8 mouse cellular contexts compared by ENCODE assay signal in genomic region chr13:33079391-33079790, GRCm38 (mm10). TPM values are rescaled to one million over a fixed set of nuclear protein-coding genes. Genes with fewer than 3 reads are reported as not detected.
A peak's percentile ranks its signal among the peaks of the same experiment; 100 is the strongest.
DNase-seq lines count a peak whose midpoint lies in the region; ATAC-seq and TF ChIP-seq lines count a peak whose summit lies in the region.

No protein-coding gene starts in this region.

- H3K4me1 ChIP-seq in forebrain, embryonic 16.5 days (replicated peaks; ENCODE audit: control insufficient read depth, insufficient read depth, low read length): peaks cover 1% of the 10 kb centered on the region

- H3K27ac ChIP-seq in layer of hippocampus, adult 2 months: no peak overlapping the region
- no peak overlapping the region for H3K27ac ChIP-seq in forebrain, embryonic 16.5 days (ENCODE audit: low read length)

- H3K36me3 ChIP-seq in forebrain, embryonic 16.5 days (ENCODE audit: control insufficient read depth, insufficient read depth): no peaks in the 10 kb centered on the region

- no peak overlapping the region for H3K9ac ChIP-seq in forebrain, embryonic 16.5 days (replicated peaks; ENCODE audit: low read depth, low read length)

- no peak overlapping the region for H3K4me3 ChIP-seq in layer of hippocampus, adult 2 months
- no peak overlapping the region for H3K4me3 ChIP-seq in forebrain, embryonic 16.5 days (replicated peaks; ENCODE audit: low read length)

- WGBS in forebrain, embryonic 16.5 days: 26% methylated on average over 6 of the region's 6 CpGs

- intact Hi-C loops in left cerebral cortex, postnatal 36 days (cut with DNase I): loop anchor here (2.0 kb wide), 1 partner anchor 177 kb away; no protein-coding TSS in a partner anchor

- peak; percentile 48; the same call in 1 of the 2 replicates for ATAC-seq in forebrain, embryonic 16.5 days

- no peak for DNase-seq in layer of hippocampus, adult 2 months (ENCODE audit: low spot score in 2 of 2)
- no peak for DNase-seq in layer of hippocampus, postnatal 10 days (ENCODE audit: low spot score in 2 of 2)
- DNase-seq in adipocyte (ENCODE audit: low spot score): peak; percentile 25
- DNase-seq in lung, postnatal 10 days: peak; percentile 34
- no peak for DNase-seq in right cerebral cortex, postnatal 10 days (ENCODE audit: low spot score in 2 of 2)
- no peak for DNase-seq in left cerebral cortex, postnatal 36 days (ENCODE audit: low spot score in 2 of 2)
- no peak for DNase-seq in cerebellum, adult 11 months

- peak; percentile 78 for TF ChIP-seq CTCF in layer of hippocampus, adult 2 months (conservative IDR thresholded peaks at IDR 0.05)

- no peaks in the 10 kb centered on the region for H3K9me3 ChIP-seq in forebrain, embryonic 16.5 days (ENCODE audit: control insufficient read depth, low read length)

- H3K27me3 ChIP-seq in forebrain, embryonic 16.5 days (replicated peaks; ENCODE audit: control insufficient read depth, insufficient read depth, low read length): no peaks in the 10 kb centered on the region

- H3K4me2 ChIP-seq in forebrain, embryonic 16.5 days (ENCODE audit: low read length): no peak overlapping the region

RNA-seq across cellular contexts. Expression of gene Serpinb1b, which starts 1.0 kb away (rescaled TPM):
- total RNA-seq in layer of hippocampus, adult 2 months (2021): under 1 TPM; 0.42 to 0.44 TPM
- total RNA-seq in layer of hippocampus, postnatal 10 days (2021): 1 to 10 TPM; 1.2 to 1.3 TPM
- polyA plus RNA-seq in forebrain, embryonic 16.5 days (2015; fragmentation: Nextera tagmentation; extraction: Ambion mirVana): 2.2 and 3.3 TPM in 2 replicates
- total RNA-seq in left cerebral cortex, postnatal 36 days (2021): 1 to 10 TPM; 1.2 TPM

RNA-seq across cellular contexts. Expression of gene Serpinb9b, which starts 52.2 kb away (rescaled TPM):
- total RNA-seq in layer of hippocampus, adult 2 months (2021): not detected
- total RNA-seq in layer of hippocampus, postnatal 10 days (2021): not detected
- polyA plus RNA-seq in forebrain, embryonic 16.5 days (2015; fragmentation: Nextera tagmentation; extraction: Ambion mirVana): 0.11 and 0.14 TPM in 2 replicates
- not detected for total RNA-seq in left cerebral cortex, postnatal 36 days (2021)

Comparison
In these comparisons a context has a peak if more than half of its experiments do, and no peak if none do; other contexts are left out.
1. DNase-seq: peak in adipocyte (single experiment) and lung, postnatal 10 days (single experiment); none in layer of hippocampus, adult 2 months (0 of 2), layer of hippocampus, postnatal 10 days (0 of 2), right cerebral cortex, postnatal 10 days (0 of 2), left cerebral cortex, postnatal 36 days (0 of 2) and cerebellum, adult 11 months (single experiment).